Mouse (Mus musculus): Measurements from ENCODE around the gene Bcas1. TPM values are rescaled to one million over a fixed set of nuclear protein-coding genes. Genes with fewer than 3 reads are reported as not detected.
A peak's percentile ranks its signal among the peaks of the same experiment; 100 is the strongest.

The Bcas1 gene
- polyA plus RNA-seq, 1 experiment from 2014 or later: 1.00 TPM

GRCm38 (mm10) chr2:170308033-170308820 is 119.4 kb downstream of the Bcas1 start:
- no peak overlapping the region for H3K9ac ChIP-seq
- no peaks in the 10 kb centered on the region for H3K36me3 ChIP-seq
- H3K4me1 ChIP-seq: peaks cover 27% of the 10 kb centered on the region
- peak overlapping the region; percentile 73 for H3K27ac ChIP-seq
- WGBS: 26% methylated on average over 10 of the region's 10 CpGs
- H3K9me3 ChIP-seq: no peaks in the 10 kb centered on the region
- no peaks in the 10 kb centered on the region for H3K27me3 ChIP-seq
- H3K4me3 ChIP-seq: no peak overlapping the region
- peak overlapping the region; percentile 2; the same call in 1 of the 2 replicates for H3K4me2 ChIP-seq
- no peak for ATAC-seq (ENCODE audit: insufficient number of reproducible peaks, insufficient read depth, low FRiP score, low TSS enrichment, low read depth)

DNA sequence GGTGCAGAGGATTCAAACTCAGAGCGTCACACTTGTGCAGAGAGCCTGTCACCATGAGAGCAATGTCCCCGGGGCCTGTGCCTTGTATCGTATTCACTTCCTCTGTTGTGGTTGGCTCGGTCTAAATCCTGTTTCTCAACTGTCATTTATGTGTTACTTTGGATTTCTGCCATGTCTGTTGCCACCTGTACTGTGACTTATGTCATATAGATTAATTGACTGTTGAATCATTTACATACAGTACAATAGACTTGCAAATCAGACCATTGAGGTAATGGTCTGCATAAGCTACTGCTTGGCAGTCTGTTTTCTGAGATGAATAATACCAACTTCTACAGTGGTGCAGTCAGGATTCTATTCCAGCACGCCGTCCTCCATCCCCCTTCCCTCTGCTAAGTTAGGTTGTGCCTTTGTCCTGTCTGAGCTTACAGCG is 120.0 kb downstream of the Bcas1 start:
- ATAC-seq (ENCODE audit: insufficient number of reproducible peaks, insufficient read depth, low FRiP score, low TSS enrichment, low read depth): no peak
- H3K4me2 ChIP-seq: peak overlapping the region; percentile 2; the same call in 1 of the 2 replicates
- no peak overlapping the region for H3K9ac ChIP-seq
- WGBS: 32% methylated on average over 7 of the region's 7 CpGs
- H3K36me3 ChIP-seq: no peaks in the 10 kb centered on the region
- H3K4me1 ChIP-seq: peaks cover 27% of the 10 kb centered on the region
- no peak overlapping the region for H3K4me3 ChIP-seq
- H3K27me3 ChIP-seq: no peaks in the 10 kb centered on the region
- no peaks in the 10 kb centered on the region for H3K9me3 ChIP-seq
- peak overlapping the region; percentile 73 for H3K27ac ChIP-seq

DNA sequence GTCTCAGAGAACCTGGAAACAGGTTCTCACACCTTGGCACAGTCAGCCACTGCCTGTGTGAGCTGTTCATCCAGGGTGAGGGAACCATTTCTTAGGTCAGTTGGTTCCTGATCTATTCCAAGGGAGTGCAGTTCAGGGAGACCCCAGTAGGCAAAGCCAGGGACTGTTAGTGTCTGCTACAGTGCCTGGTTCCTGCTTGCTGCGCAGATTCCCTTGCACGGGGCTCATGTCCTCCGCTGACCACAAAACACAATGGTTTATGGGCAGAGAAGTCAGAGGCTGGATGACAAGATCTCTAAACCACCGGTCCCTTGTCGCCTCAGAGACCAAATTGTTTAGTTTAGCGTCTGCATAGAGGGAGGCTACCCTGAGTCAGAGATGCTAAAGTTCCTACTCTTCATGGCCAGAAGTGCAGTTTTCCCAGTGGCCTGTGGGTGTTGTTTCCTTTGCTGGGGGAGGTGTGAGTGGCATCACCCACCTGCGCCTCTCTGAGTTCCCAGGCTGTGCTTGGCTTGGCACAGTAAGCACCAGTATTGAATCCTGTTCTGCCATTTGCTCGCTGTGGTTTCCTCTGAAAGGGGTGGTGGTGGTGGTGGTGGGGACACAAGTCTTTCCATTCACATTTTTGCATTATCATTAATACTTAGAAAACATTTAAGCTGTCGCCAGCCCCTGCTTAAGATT is 120.9 kb downstream of the Bcas1 start:
- peak overlapping the region; percentile 73; the same call in 1 of the 2 replicates for H3K27ac ChIP-seq
- WGBS: 84% methylated on average over 9 of the region's 9 CpGs
- no peak for ATAC-seq (ENCODE audit: insufficient number of reproducible peaks, insufficient read depth, low FRiP score, low TSS enrichment, low read depth)

DNA sequence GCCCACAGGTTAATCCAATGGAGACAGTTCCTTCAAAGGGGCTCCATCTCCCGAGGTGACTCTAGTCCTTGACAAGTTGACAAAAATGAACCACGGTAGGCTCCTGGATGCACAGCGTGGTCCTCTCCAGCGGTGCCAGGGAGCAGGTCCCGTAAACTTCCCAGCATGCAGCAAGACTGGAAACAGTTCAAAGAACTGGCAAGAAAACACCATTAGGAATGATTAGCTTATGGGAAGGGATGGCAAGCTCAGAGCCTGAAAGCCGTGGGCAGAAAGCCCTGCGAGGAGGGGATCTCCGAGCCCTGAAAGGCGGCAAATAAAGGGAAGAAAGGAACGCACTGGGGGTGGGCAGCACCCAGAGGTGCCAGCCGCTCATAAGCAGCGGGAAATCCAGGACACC is 122.9 kb downstream of the Bcas1 start:
- no peaks in the 10 kb centered on the region for H3K27me3 ChIP-seq
- no peak overlapping the region for H3K9ac ChIP-seq
- 78% methylated on average over 12 of the region's 12 CpGs for WGBS
- H3K27ac ChIP-seq: no peak overlapping the region
- no peak overlapping the region for H3K4me3 ChIP-seq
- H3K36me3 ChIP-seq: no peaks in the 10 kb centered on the region
- no peaks in the 10 kb centered on the region for H3K9me3 ChIP-seq
- no peak overlapping the region for H3K4me2 ChIP-seq
- no peak for ATAC-seq (ENCODE audit: insufficient number of reproducible peaks, insufficient read depth, low FRiP score, low TSS enrichment, low read depth)
- peaks cover 27% of the 10 kb centered on the region for H3K4me1 ChIP-seq

More for the DNA sequence above, 120.9 kb downstream of the Bcas1 start:
- Histone ChIP-seq H3K4me2 (no peak overlapping the region), H3K4me1 (peaks cover 27% of the 10 kb centered on the region), H3K27me3 (no peaks in the 10 kb centered on the region), H3K9me3 (no peaks in the 10 kb centered on the region), H3K36me3 (no peaks in the 10 kb centered on the region), H3K4me3 (no peak overlapping the region), H3K9ac (no peak overlapping the region)

DNA sequence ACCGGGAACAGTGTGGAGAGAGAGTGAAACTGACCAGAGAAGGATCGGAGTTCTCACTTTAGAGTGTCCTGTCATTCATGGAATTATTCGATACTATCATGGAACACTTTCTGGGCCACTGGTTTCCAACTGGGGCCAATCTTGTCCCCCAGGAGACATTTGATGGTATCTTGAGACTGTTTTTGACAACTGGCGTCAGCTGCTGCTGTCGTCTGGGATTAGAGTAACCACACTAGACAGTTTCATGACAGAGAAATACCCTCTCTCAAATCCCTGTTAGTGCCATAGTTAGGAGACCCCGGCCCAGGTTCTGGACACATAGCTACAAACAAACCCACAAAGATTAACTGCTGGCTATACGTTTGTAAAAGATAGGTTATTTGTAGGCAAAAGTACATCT is 124.0 kb downstream of the Bcas1 start:
- no peak overlapping the region for H3K4me3 ChIP-seq
- no peak for ATAC-seq (ENCODE audit: insufficient number of reproducible peaks, insufficient read depth, low FRiP score, low TSS enrichment, low read depth)
- H3K36me3 ChIP-seq: no peaks in the 10 kb centered on the region
- no peaks in the 10 kb centered on the region for H3K9me3 ChIP-seq
- H3K9ac ChIP-seq: no peak overlapping the region
- H3K4me1 ChIP-seq: peaks cover 21% of the 10 kb centered on the region
- no peak overlapping the region for H3K4me2 ChIP-seq
- H3K27me3 ChIP-seq: no peaks in the 10 kb centered on the region
- WGBS: 78% methylated on average over 7 of the region's 7 CpGs
- no peak overlapping the region for H3K27ac ChIP-seq

DNA sequence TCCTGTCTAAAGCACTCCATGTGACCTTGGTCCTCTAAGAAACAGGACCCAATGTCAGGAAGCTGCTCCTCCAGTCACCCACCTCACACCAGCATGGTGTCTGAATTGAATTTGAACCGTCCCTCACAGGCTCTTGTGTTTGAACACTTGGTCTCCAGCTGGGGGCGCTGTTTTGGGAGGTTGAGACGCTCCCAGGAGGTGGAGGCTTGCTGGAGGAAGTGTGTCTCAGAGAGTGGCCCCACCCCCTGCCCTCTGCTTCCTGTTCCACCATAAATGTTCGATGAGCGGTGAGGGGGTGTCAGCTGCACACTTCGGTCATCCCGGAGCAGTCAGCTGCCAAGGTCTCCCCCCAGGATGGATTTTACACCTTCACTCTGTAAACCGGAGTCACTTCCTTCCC is 124.8 kb downstream of the Bcas1 start:
- no peak overlapping the region for H3K9ac ChIP-seq
- H3K9me3 ChIP-seq: no peaks in the 10 kb centered on the region
- H3K36me3 ChIP-seq: no peaks in the 10 kb centered on the region
- WGBS: 86% methylated on average over 8 of the region's 8 CpGs
- H3K4me3 ChIP-seq: no peak overlapping the region
- no peak overlapping the region for H3K4me2 ChIP-seq
- no peaks in the 10 kb centered on the region for H3K27me3 ChIP-seq
- ATAC-seq (ENCODE audit: insufficient number of reproducible peaks, insufficient read depth, low FRiP score, low TSS enrichment, low read depth): no peak
- H3K4me1 ChIP-seq: peaks cover 13% of the 10 kb centered on the region
- H3K27ac ChIP-seq: no peak overlapping the region

Other genes with a start within 250 kb of the Bcas1 start
- gene Pfdn4, start 68.6 kb upstream of the Bcas1 start, polyA plus RNA-seq (2015; fragmentation: Nextera tagmentation; extraction: Ambion mirVana): 90.0 and 93.0 TPM in 2 replicates
- not detected in 2 replicates for gene Cyp24a1, start 69.3 kb upstream of the Bcas1 start, polyA plus RNA-seq (2015; fragmentation: Nextera tagmentation; extraction: Ambion mirVana)
- gene 4930470P17Rik, start 174.2 kb upstream of the Bcas1 start, polyA plus RNA-seq (2015; fragmentation: Nextera tagmentation; extraction: Ambion mirVana): not detected in 2 replicates